Mouse (Mus musculus) heart, embryonic 12.5 days (tissue): ENCODE results near the gene Pla2g2c. TPM values are rescaled to one million over a fixed set of nuclear protein-coding genes. Genes with fewer than 3 reads are reported as not detected.
A peak's percentile ranks its signal among the peaks of the same experiment; 100 is the strongest.

Experiments
- ATAC-seq: fragments of 200-750 bp; cut with Nextera tagmentation; 2 replicates; pipeline ENCODE4 v1.8.0; 2017; ENCODE audit warnings: moderate TSS enrichment, moderate library complexity; ENCODE audit not compliant: insufficient number of reproducible peaks, low FRiP score
- H3K27ac ChIP-seq: fragments of 300-500 bp; sonication (generic); 2 replicates; pipeline ENCODE4 v1.5.1; 2016; ENCODE audit warnings: mild to moderate bottlenecking, moderate library complexity; ENCODE audit not compliant: poor library complexity, severe bottlenecking
- H3K27me3 ChIP-seq: fragments of 300-500 bp; sonication (generic); replicated peaks from 2 replicates; pipeline ENCODE4 v1.6.1; 2016; ENCODE audit warnings: mild to moderate bottlenecking, moderate library complexity
- H3K36me3 ChIP-seq: fragments of 300-500 bp; sonication (generic); 2 replicates; pipeline ENCODE4 v1.6.1; 2016; ENCODE audit warnings: mild to moderate bottlenecking, moderate library complexity
- H3K4me1 ChIP-seq: fragments of 300-500 bp; sonication (generic); replicated peaks from 2 replicates; pipeline ENCODE4 v1.6.1; 2016; ENCODE audit warnings: mild to moderate bottlenecking
- H3K4me2 ChIP-seq: fragments of 300-500 bp; sonication (generic); 2 replicates; pipeline ENCODE4 v1.6.1; 2016; ENCODE audit warnings: mild to moderate bottlenecking, moderate library complexity
- H3K4me3 ChIP-seq: fragments of 300-500 bp; sonication (generic); 2 replicates; pipeline ENCODE4 v1.5.1; 2016; ENCODE audit warnings: mild to moderate bottlenecking
- H3K9ac ChIP-seq: fragments of 300-500 bp; sonication (generic); 2 replicates; pipeline ENCODE4 v1.6.1; 2016; ENCODE audit warnings: mild to moderate bottlenecking, moderate library complexity
- H3K9me3 ChIP-seq: fragments of 300-500 bp; sonication (generic); replicated peaks from 2 replicates; pipeline ENCODE4 v1.6.1; 2016; ENCODE audit warnings: mild to moderate bottlenecking, moderate library complexity
- WGBS: fragments of 180-500 bp; shearing (Covaris S2); methylation state at CpG from one replicate; pipeline ENCODE4 v1.1.7; 2016; 5-methylcytosine and 5-hydroxymethylcytosine counted together
- polyA plus RNA-seq: library from polyadenylated mRNA; unstranded; fragments of >200 nt; fragmentation: Nextera tagmentation; extraction: Ambion mirVana; gene quantifications from 2 replicates; pipeline ENCODE4 v1.2.1, GENCODE M21; 2016

Gene Pla2g2c
- 0.15 and 0.41 TPM in 2 replicates for polyA plus RNA-seq

- peak within 1 kb of the TSS; percentile 62 for H3K27ac ChIP-seq
- peaks cover 36% of the 10 kb centered on the region for H3K4me1 ChIP-seq
- ATAC-seq, result no peak
- peak within 1 kb of the TSS; percentile 61 for H3K4me2 ChIP-seq
- peak within 1 kb of the TSS; percentile 13 for H3K4me3 ChIP-seq
- H3K9ac ChIP-seq, result no peak within 1 kb of the TSS
- WGBS, result 38% methylated on average over 18 of the region's 18 CpGs
- H3K9me3 ChIP-seq, result no peaks in the 10 kb centered on the region
- H3K36me3 ChIP-seq, result no peaks in the 10 kb centered on the region
- 0 out of 2 replicates have a peak, but pooled peaks cover 11% of the 10 kb centered on the region for H3K27me3 ChIP-seq
Measured at GRCm38 (mm10) chr4:138724354-138725126, at the start of gene Pla2g2c. TSS of gene Pla2g2c (plus strand) at chr4:138724792.

GRCm38 (mm10) chr4:138676480-138676879 lies 48.1 kb upstream of the Pla2g2c start:
- H3K27ac ChIP-seq, result no peak overlapping the region
- no peaks in the 10 kb centered on the region for H3K36me3 ChIP-seq
- 10% methylated on average over 16 of the region's 16 CpGs for WGBS
- H3K9ac ChIP-seq, result no peak overlapping the region
- H3K4me2 ChIP-seq, result no peak overlapping the region
- H3K27me3 ChIP-seq, result peaks cover 48% of the 10 kb centered on the region
- no peaks in the 10 kb centered on the region for H3K9me3 ChIP-seq
- no peak for ATAC-seq
- H3K4me3 ChIP-seq, result no peak overlapping the region
- no peaks in the 10 kb centered on the region for H3K4me1 ChIP-seq

GRCm38 (mm10) chr4:138677579-138677978 lies 47.0 kb upstream of the Pla2g2c start:
- no peak for ATAC-seq
- H3K4me3 ChIP-seq, result no peak overlapping the region
- H3K4me2 ChIP-seq, result no peak overlapping the region
- no peak overlapping the region for H3K27ac ChIP-seq
- peaks cover 52% of the 10 kb centered on the region for H3K27me3 ChIP-seq
- H3K9me3 ChIP-seq, result peaks cover 4% of the 10 kb centered on the region; the same call in 1 of the 2 replicates
- H3K4me1 ChIP-seq, result no peaks in the 10 kb centered on the region
- H3K9ac ChIP-seq, result no peak overlapping the region
- WGBS, result 21% methylated on average over 16 of the region's 16 CpGs
- H3K36me3 ChIP-seq, result no peaks in the 10 kb centered on the region

- H3K27ac ChIP-seq, result no peak overlapping the region
- no peak overlapping the region for H3K4me3 ChIP-seq
- 67% methylated on average over 4 of the region's 4 CpGs for WGBS
- no peak overlapping the region for H3K9ac ChIP-seq
- no peak for ATAC-seq
- H3K9me3 ChIP-seq, result peaks cover 4% of the 10 kb centered on the region; the same call in 1 of the 2 replicates
- no peaks in the 10 kb centered on the region for H3K36me3 ChIP-seq
- no peaks in the 10 kb centered on the region for H3K4me1 ChIP-seq
- H3K4me2 ChIP-seq, result no peak overlapping the region
- H3K27me3 ChIP-seq, result peaks cover 44% of the 10 kb centered on the region
Measured at GRCm38 (mm10) chr4:138680124-138680523, 44.5 kb upstream of the Pla2g2c start.

GRCm38 (mm10) chr4:138682760-138683159 lies 41.8 kb upstream of the Pla2g2c start:
- Histone ChIP-seq H3K27ac (no peak overlapping the region), H3K36me3 (no peaks in the 10 kb centered on the region), H3K9ac (no peak overlapping the region), H3K9me3 (peaks cover 4% of the 10 kb centered on the region; the same call in 1 of the 2 replicates), H3K4me2 (no peak overlapping the region), H3K27me3 (peaks cover 44% of the 10 kb centered on the region), H3K4me3 (no peak overlapping the region), H3K4me1 (no peaks in the 10 kb centered on the region)
- 65% methylated on average over 2 of the region's 2 CpGs for WGBS
- ATAC-seq, result no peak

- H3K4me3 ChIP-seq, result no peak overlapping the region
- no peak for ATAC-seq
- H3K4me2 ChIP-seq, result no peak overlapping the region
- no peak overlapping the region for H3K27ac ChIP-seq
- 66% methylated on average over 6 of the region's 6 CpGs for WGBS
- peaks cover 4% of the 10 kb centered on the region; the same call in 1 of the 2 replicates for H3K9me3 ChIP-seq
- H3K4me1 ChIP-seq, result no peaks in the 10 kb centered on the region
- H3K27me3 ChIP-seq, result peaks cover 63% of the 10 kb centered on the region
- no peak overlapping the region for H3K9ac ChIP-seq
- H3K36me3 ChIP-seq, result no peaks in the 10 kb centered on the region
Measured at GRCm38 (mm10) chr4:138685813-138686212, 38.8 kb upstream of the Pla2g2c start.

GRCm38 (mm10) chr4:138689094-138689512 lies 35.5 kb upstream of the Pla2g2c start:
- H3K27me3 ChIP-seq, result peaks cover 90% of the 10 kb centered on the region
- H3K4me1 ChIP-seq, result no peaks in the 10 kb centered on the region

GRCm38 (mm10) chr4:138690561-138690960 lies 34.0 kb upstream of the Pla2g2c start:
- Histone ChIP-seq H3K36me3 (no peaks in the 10 kb centered on the region), H3K4me2 (no peak overlapping the region), H3K9ac (no peak overlapping the region), H3K9me3 (no peaks in the 10 kb centered on the region), H3K4me1 (no peaks in the 10 kb centered on the region), H3K4me3 (no peak overlapping the region), H3K27ac (no peak overlapping the region), H3K27me3 (peaks cover 88% of the 10 kb centered on the region)
- WGBS, result 3% methylated on average over 4 of the region's 4 CpGs
- no peak for ATAC-seq

More at GRCm38 (mm10) chr4:138689094-138689512, 35.5 kb upstream of the Pla2g2c start:
- H3K9ac ChIP-seq, result no peak overlapping the region
- H3K9me3 ChIP-seq, result no peaks in the 10 kb centered on the region
- 23% methylated on average over 3 of the region's 3 CpGs for WGBS
- H3K27ac ChIP-seq, result no peak overlapping the region
- no peak overlapping the region for H3K4me3 ChIP-seq
- no peaks in the 10 kb centered on the region for H3K36me3 ChIP-seq
- no peak for ATAC-seq
- no peak overlapping the region for H3K4me2 ChIP-seq

GRCm38 (mm10) chr4:138691443-138692181 lies 33.0 kb upstream of the Pla2g2c start:
- no peak overlapping the region for H3K27ac ChIP-seq
- WGBS, result 4% methylated on average over 19 of the region's 19 CpGs

GRCm38 (mm10) chr4:138693043-138693692 lies 31.4 kb upstream of the Pla2g2c start:
- Histone ChIP-seq H3K4me1 (no peaks in the 10 kb centered on the region), H3K36me3 (no peaks in the 10 kb centered on the region), H3K4me2 (no peak overlapping the region), H3K27ac (no peak overlapping the region), H3K4me3 (no peak overlapping the region), H3K27me3 (peaks cover 84% of the 10 kb centered on the region), H3K9me3 (no peaks in the 10 kb centered on the region), H3K9ac (no peak overlapping the region)
- no peak for ATAC-seq
- whole genome bisulfite sequencing, result 65% methylated on average over 12 of the region's 12 CpGs

More at GRCm38 (mm10) chr4:138691443-138692181, 33.0 kb upstream of the Pla2g2c start:
- Histone ChIP-seq H3K4me3 (no peak overlapping the region), H3K36me3 (no peaks in the 10 kb centered on the region), H3K27me3 (peaks cover 86% of the 10 kb centered on the region), H3K9me3 (no peaks in the 10 kb centered on the region), H3K4me1 (no peaks in the 10 kb centered on the region), H3K4me2 (no peak overlapping the region), H3K9ac (no peak overlapping the region)
- no peak for ATAC-seq

- WGBS, result 48% methylated on average over 7 of the region's 7 CpGs
- H3K9ac ChIP-seq, result no peak overlapping the region
- H3K4me2 ChIP-seq, result no peak overlapping the region
- ATAC-seq, result no peak
- peaks cover 49% of the 10 kb centered on the region for H3K27me3 ChIP-seq
- no peaks in the 10 kb centered on the region; the same call in 1 of the 2 replicates for H3K9me3 ChIP-seq
- no peaks in the 10 kb centered on the region for H3K4me1 ChIP-seq
- H3K27ac ChIP-seq, result no peak overlapping the region
- no peak overlapping the region for H3K4me3 ChIP-seq
- H3K36me3 ChIP-seq, result no peaks in the 10 kb centered on the region
Measured at GRCm38 (mm10) chr4:138696720-138697119, 27.9 kb upstream of the Pla2g2c start.
